Mouse (Mus musculus) heart, postnatal 14 days (tissue): ENCODE measurements around the gene Slamf6. TPM values are rescaled to one million over a fixed set of nuclear protein-coding genes. Genes with fewer than 3 reads are reported as not detected.
A peak's percentile ranks its signal among the peaks of the same experiment; 100 is the strongest.
"Not testable (repeated sequence)": the region's sequence is repeated elsewhere in the genome, so short reads cannot be mapped to it uniquely, and the experiment has no call there.

Source experiments
- DNase-seq, 2 experiments: peaks; one replicate each; pipeline ENCODE4 v3.0.0; 2021 to 2022
- intact Hi-C: fragments of 180-260 bp; cut with DNase I; formaldehyde crosslinking; loops from one replicate; pipeline ENCODE4 v1.15.1; 2025
- long read RNA-seq, 2 experiments: library from polyadenylated mRNA; stranded (forward); transcript quantifications; one replicate each; pipeline ENCODE4 v2.0.0; 2021
- total RNA-seq, 2 experiments: library from RNA; stranded (reverse); gene quantifications; 2 replicates each; pipeline ENCODE4 v1.2.3; 2021

Gene Slamf6
- 1 to 10 TPM in 1 of 2 experiments, under 1 TPM in 1; 0.79 to 3.5 TPM for total RNA-seq
- long read RNA-seq, experiment 1 = 0 reads
- long read RNA-seq, experiment 2 = 0 reads

DNA sequence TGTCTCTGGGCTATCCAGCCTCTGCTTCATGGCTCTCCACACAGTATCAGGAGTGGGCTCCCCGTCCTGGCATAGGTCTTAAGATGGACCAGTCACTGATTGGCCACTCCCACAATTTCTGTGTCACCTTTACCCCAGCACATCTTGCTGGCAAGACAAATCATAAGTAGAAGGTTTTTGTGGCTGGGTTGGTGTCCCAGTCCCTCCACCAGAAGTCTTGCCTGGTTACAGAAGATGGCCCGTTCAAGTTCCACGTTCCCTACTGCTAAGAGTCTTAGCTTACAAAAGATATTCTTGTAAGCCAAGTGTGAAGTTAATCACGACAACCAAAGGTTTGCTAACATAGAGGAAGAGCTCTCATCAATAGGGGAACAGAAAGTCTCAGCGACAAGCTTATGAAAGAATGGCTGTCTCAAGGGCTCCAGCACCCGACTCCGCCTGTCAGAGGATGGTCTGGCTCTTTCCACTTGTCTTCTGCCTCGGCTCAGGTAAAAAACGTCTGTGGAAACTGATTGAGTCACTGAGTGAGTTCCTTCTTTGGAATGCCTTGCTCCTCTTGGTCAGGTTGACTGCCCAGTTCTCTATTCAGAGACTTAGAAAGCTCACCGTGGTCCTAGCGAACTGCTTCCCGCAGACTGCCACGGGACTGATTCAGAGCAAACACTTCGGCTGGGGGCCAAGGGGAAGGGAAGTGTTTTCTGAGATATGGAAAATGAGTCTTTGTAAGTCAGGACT, at the start of gene Slamf6:
Gene Slamf6 (plus strand): TSS at position 211 of the 735 bp plus-strand sequence.
- intact Hi-C loops = no loop called here
- DNase-seq = peak; percentile 5 to 8

DNA sequence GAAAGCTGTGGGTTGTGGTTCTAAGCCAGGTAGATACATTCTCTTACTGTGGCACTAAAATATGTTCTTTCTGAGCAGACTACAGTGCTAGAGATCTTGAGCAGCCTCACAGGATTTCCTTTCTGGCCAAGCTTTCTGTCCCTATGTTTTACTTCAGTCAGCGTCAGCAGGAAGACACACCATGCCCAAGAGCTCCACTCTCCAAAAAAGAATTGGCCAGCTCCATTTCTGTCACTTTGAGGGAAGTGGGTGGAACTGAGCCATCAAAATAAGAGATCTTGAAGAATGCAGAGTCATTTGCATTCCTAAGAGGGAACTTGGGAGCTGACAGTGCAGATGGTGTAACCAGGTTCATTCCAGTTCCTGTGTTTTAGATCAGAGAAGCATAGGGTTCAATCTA, 30.3 kb upstream of the Slamf6 start:
- DNase-seq = no peak
- intact Hi-C loops = no loop called here

DNA sequence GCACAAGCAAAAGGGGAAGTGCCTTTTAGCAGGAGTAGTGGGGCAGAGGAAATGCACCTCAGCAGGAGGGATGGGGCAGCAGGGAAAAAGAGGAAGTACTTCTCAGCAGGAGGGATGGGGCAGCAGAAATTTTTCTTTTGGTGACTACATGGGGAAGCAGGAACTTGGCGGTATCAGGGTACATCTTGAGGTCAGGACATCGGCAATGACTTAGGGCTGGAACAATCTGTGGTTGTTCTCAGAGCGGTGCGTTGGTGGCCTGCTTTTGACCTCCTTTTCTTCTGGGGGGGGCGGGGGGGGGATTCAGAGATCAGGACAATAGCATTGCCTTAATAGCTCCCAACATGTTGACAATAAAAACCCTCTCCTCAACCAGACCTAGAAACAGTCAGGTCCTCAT, 22.0 kb upstream of the Slamf6 start, which contains the start of gene Gm10521:
Gene Gm10521 (plus strand): TSS at position 301 of the 400 bp plus-strand sequence.
- intact Hi-C loops, DNase-seq: not testable (repeated sequence)

DNA sequence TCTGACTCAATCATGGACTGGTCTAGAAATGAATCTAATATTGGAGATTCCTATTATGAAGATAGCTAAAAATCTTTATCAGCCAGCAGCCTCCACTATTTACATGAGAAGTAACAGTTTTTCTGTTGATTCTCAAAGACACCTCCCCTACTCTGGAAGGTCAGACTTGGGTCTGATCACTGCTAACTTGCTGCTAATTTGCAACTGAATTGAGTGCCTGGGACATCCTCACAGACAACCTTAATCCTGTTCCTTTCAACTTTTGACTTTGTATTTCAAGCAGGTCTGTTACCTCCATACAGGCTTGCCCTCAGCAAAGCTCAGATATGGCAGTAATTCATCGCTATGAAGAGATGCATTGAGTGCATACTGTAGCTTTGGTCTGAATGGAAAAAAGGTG, 13.3 kb upstream of the Slamf6 start:
- intact Hi-C loops = no loop called here
- DNase-seq = no peak

DNA sequence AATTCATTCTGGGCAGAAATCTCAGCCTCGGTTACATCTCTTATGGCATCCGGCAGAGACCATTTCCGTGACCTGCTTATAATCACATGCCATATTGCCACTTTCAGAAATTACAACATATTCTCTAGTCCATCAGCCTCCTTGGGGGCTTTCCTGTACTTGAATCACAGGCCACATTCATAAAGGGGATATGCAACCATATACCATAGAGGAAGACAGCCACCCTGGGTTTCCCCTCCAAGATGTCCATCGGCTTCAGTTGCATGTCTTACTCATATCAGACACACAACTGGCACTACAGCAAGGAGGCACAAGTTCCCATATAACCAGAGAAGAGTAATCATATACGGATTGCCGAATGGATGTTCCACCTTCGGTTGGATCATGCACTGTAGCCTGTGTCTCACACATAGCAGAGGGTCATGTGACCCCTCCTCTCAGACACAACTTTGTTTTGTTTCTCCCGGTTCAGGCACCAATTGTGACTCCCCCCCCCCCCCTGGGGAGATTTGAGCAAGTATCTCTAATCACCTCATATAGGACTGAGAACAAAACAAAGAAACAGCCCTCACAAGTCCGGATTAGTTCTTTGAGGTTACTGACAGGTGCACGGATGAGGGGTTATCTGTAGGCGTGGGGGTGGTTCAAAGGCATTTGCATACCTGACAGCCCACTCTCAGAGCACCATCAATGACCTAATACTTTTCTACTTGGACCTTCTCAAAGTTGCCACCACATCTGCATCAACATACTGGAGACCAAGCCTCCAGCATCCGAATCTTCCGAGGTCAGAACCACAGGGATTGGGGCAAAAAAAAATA, 1.5 kb upstream of the Slamf6 start:
- no peak for DNase-seq
- intact Hi-C loops = no loop called here

DNA sequence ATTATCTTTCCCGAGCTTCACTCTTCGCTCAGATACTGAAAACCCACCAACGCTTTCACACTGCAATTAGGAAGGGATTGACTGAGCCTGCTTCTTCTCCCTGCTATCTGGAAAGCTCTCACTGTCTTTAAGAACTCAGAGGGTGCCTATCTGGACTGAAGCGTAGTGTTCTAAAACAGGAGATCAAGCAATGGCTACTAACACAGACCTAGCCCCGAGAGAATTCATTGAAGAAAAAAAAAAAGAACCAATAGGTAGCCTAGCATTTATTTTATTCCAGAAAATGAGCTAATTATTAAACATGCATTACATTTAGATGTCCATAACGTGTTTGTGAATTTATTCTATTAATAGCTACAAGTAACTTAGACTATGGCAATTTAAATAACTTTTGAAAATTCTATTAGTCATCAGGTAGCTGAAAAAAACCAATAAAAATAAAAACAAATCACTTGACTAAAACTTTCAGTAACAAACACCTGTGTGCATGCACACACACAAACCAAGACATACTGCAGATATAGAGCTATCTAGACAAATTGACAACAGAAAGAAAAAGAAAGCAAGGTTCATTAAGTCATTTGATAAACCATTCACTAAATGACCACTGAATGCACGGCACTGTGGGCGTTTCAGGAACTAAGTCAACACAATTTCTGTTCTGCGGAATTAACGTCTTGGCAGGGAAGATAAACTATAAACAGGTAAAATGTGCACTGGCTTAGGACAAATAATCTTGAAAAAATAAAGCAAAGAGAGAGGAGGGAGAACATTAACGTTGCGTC, 1.0 kb downstream of the Slamf6 start:
- no peak for DNase-seq
- intact Hi-C loops = no loop called here

DNA sequence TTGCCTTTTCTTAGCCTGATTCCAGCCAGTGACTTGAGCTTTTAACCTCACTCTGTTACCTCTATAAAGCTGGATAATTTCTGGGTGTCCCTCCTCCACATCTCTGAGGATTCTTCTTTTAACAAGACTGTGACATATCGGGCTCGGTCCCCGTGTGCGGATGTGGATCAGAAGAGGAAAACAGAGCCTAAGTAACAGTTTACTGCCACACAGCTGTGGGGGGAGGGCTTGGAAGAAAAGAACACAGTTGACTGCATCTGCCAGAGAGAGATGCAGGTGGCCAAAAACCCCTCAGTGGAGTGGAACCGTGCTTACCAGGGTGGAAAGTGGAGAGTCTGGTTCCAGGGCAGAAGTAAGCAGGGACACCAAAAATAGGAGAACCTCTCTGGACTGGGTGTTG, 1.9 kb downstream of the Slamf6 start:
- DNase-seq = no peak

DNA sequence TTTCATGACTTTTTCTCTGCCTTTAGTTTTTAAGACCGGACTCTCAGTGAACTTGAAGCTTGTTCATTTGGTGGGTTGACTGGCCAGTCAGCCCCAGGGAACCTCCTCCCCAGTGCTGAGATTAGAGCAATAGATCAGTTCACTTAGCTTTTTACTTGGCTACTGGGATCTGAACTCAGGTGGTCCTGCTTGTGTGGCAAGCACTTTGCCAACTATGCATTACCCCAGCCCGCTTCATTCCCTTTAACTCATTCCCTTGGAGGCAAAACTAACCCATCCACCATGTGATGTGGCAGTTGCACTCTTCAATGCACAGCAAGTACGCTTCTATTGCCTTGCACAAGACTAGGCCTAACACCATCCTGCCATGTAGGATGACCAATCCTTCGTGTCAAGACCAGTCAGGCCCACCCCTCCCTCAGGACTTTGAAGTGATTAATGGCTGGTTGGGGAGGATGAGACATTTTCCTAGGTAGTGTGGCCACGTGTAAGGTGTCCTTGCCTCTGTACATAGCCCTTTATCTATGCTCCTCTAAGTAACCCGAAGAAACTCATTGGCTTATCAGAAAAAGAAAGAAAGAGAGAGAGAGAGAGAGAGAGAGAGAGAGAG, 2.7 kb downstream of the Slamf6 start:
- DNase-seq = no peak

More for the DNA sequence above, 1.9 kb downstream of the Slamf6 start:
- intact Hi-C loops = no loop called here

DNA sequence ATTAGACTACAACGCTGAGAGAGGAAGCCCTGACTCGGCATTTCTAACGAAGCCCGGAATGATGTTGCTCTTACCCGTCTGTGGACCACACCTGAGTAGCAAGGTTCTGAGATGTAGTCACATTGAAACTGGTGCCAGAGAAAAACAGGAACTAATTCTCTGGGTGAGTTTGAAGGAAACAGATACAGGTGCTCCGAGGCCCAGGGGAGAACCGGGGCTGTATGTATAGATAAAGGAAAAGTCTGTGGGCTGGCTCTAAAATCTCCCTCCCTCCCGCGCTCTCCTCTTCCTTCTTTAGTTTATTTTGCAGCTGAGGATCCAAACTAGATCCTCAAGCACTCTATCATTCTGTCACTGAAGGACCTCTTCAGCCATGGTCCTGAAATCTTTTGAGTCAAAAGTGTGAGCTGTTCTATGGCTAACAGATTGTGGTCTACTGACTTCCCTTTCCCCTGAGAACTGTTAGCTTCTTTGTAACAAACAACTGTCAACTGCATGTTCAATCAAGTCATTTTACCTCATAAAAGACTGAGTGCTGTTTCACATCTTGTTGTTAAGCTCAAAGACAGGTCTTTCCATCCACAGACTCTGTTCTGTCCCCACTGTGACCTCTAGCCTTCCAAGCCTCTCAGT, 3.8 kb downstream of the Slamf6 start:
- DNase-seq = no peak

More for the DNA sequence above, 2.7 kb downstream of the Slamf6 start:
- intact Hi-C loops = no loop called here

DNA sequence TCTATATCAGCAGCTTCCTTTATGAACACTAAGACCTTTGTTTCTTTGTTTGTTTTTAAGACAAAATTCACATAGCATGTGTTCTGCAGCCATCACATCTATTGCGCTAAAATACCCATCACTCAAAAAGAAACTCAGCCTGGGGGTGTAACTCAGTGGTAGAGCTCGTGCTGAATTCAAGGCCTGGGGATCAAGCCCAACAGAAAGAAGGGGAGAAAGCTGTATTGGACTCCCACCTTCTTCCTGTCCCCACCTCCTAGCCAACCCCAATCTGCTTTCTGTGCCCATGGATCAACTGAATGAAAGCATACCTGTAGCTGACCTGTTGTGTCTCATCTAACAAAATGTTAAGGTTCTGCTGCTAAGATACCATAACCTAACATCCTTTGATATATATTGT, 4.3 kb downstream of the Slamf6 start:
- intact Hi-C loops = no loop called here
- DNase-seq = no peak

More for the DNA sequence above, 3.8 kb downstream of the Slamf6 start:
- intact Hi-C loops = no loop called here

DNA sequence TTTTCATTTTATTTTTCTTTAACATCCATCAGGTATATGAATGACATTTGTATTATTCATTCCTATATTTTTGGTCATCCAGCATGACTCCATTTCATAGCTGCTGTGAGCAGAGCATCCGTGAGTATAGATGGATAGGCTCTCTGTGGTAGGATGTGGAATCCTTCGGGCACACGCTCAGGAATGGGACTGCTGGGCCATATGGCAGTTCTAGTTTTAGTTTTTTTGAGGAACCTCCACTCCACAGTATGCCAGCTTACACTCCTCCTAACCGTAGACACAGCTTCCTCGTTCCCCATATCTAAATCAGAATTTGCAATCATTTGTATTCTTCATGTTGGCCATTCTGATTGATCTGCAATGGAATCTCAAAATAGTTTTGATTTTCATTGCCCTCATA, 5.5 kb downstream of the Slamf6 start:
- no peak for DNase-seq

DNA sequence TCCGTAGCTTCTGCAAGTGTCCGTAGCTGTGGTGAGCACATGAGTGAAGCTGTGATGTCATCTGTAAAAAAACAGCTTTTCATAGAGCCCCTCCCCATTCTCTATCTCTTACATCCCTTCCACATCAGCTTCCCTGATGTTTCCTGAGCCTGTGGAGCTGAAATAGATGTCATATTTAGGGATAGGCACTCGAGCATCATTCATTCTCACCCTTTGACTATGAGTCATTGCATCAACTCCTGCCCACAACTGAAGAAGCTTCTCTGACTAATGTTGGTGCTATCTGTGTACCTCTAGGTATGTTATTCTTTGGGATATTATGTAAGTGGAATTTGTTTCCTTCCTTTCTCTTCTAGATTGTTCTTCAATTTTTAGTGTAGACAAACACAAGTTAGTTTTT, 7.6 kb downstream of the Slamf6 start:
- intact Hi-C loops = no loop called here
- DNase-seq = no peak

More for the DNA sequence above, 5.5 kb downstream of the Slamf6 start:
- intact Hi-C loops = no loop called here

DNA sequence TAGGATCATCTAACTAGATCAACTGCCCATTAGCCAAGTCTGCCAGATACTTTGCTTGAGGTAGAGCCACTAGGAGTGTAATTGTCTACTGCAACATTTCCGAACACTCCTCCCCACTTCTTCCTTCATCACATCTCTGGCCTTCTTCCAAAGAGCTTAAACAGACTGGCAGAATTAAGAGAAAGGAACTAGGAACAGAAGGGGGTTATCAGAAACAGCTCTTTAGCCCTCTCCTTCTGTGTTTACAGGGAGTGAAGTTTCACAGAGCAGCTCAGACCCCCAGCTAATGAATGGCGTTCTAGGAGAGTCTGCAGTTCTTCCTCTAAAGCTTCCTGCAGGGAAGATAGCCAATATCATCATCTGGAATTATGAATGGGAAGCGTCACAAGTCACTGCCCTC, 16.5 kb downstream of the Slamf6 start:
- DNase-seq = no peak

DNA sequence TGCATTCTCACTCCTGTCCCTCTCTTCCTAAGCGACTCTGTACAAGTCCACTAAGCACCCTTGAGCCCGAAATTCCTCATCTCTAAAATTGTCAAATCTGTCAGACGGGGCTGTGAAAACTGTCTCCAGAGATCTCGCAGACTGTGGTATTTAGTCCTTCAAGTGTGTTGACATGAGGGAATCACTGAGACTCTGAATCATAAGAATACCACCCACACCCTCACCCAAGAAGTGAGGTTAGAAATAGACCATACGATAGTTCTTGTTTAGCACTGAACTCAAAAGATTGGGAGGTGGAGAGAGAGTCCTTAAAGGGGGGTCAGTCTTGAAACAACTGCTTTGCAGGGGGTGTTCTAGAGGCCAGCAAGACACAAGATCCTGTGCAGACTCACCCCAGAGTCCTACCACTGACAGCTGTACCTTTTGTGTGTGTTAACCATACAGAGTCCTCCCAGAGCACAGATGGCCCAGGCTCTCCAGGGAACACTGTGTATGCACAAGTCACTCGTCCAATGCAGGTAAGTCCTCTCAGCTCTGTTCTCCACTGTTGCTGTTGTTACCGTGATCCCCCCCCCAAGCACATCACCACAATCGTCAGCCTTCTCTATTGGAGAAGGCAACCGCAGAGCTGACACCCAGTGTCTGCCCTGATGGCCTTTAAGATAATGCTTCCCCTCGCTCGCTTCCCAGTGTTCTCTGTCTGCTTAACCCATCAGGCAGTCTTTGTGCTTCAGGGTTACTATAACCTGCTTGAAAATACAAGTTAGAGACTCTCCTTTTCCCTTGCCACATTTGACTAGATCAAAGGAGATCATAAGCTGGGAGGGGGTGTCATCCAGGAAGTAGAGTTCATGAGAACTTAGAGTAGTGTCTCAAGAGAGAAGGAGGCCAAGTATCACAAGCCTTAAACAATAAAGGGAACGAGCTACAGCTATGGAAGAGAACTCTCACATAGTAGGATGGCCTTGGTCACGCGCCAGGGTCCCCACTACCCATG, 21.9 kb downstream of the Slamf6 start:
- intact Hi-C loops = no loop called here
- DNase-seq = no peak

More for the DNA sequence above, 16.5 kb downstream of the Slamf6 start:
- intact Hi-C loops = no loop called here

DNA sequence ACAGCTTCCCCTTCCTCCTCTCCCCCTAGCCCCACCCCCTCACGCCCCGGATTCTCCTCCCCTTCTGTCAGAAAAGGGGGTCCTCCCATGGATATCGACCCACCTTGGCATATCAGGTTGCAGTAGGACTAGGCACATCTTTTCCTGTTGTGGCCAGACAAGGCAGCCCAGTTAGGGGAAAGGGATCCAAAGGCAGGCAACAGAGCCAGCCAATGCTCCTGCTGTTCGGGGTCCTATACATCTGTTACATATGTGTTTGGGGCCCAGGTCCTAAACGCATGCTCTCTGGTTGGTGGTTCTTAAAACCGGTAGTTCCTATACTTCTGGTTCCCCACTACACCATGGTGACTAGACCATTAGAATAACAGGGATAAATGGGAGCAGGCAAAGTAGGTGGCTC, 23.3 kb downstream of the Slamf6 start:
- DNase-seq = no peak
- intact Hi-C loops = no loop called here

DNA sequence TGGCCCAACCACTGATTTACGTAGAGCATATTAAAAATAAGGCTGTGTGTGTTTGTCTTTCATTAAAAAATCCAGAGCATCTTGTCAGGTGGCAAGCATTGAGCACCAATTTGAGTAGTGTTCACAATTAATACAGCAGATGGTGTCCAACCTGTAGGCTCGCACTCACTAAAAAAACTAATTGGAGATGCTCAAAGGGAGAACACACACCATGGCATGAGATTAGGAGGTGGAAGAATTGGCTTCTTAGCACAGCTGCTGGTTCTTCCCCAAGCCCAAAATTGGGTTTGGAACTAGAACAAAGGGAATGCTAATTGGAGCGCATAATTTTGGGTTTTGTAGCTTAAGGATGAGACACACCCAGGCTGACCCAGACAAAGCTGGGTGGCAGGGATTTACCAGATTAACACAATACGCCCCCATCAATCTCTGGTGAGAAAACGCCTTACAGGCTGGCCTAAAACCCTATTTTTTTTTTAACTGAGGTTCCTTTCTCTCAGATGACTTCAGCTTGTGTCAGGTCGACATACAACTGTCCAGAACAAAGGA, 29.2 kb downstream of the Slamf6 start:
- intact Hi-C loops = no loop called here
- DNase-seq = no peak

DNA sequence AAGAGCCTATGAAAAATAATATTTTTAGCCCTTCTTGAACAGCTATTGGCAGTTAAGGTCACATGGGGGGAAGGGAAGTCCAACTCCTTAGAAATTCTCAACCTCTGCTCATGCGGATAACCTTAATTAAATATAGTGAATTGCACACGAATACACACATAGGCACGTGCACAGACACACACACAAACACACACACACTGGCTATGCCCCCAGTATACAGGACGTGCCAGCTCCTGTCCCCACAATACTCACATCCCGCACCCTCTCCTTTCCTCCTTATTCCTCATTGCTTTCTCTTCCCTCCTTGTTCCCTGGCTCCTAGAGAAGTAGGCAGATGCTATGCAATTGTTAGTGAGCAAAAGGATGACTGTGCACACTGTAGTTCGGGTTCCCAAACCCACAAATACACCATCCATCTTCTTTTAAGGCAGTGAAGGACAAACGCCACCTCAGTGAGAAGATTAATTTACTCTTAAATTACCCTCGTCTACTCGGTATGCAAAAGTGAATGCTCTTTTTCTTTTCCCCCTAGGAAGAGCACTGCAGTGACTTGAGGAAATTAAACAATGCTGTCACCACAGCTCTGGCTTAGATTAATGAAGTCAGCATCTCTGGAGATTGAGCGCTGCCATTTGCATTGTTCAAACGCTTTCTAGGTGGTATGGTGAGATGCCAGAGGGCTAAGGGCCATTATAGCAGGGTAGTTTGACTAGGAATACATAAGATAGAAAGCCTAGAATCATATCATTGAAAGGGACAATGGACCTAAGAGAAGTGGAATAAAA, 31.0 kb downstream of the Slamf6 start:
- DNase-seq = no peak
- intact Hi-C loops = no loop called here
